Mouse (Mus musculus) forebrain, embryonic 11.5 days (tissue): ENCODE results near the gene Kdm2b. TPM values are rescaled to one million over a fixed set of nuclear protein-coding genes. Genes with fewer than 3 reads are reported as not detected.

Source experiments
- ATAC-seq: fragments of 200-750 bp; cut with Nextera tagmentation; replicated peaks from 2 replicates; pipeline ENCODE4 v1.8.0; 2017; ENCODE audit warnings: moderate TSS enrichment; ENCODE audit not compliant: low FRiP score
- DNase-seq: peaks from one replicate; pipeline ENCODE4 v3.0.0-alpha.2; 2017; ENCODE audit warnings: low spot score
- H3K27ac ChIP-seq: fragments of 300-500 bp; sonication (generic); 2 replicates; pipeline ENCODE4 v1.5.1; 2014; ENCODE audit warnings: low read depth, low read length
- H3K27me3 ChIP-seq: fragments of 300-500 bp; sonication (generic); 2 replicates; pipeline ENCODE4 v1.6.1; 2014; ENCODE audit warnings: mild to moderate bottlenecking, low read length, mixed read lengths; ENCODE audit not compliant: control insufficient read depth, insufficient read depth
- H3K36me3 ChIP-seq: fragments of 300-500 bp; sonication (generic); 2 replicates; pipeline ENCODE4 v1.6.1; 2014; ENCODE audit warnings: mild to moderate bottlenecking, low read length, moderate library complexity, mixed read lengths; ENCODE audit not compliant: control insufficient read depth, insufficient read depth
- H3K4me1 ChIP-seq: fragments of 300-500 bp; sonication (generic); replicated peaks from 2 replicates; pipeline ENCODE4 v1.6.1; 2014; ENCODE audit warnings: low read length, mixed read lengths; ENCODE audit not compliant: control insufficient read depth, insufficient read depth
- H3K4me2 ChIP-seq: fragments of 300-500 bp; sonication (generic); 2 replicates; pipeline ENCODE4 v1.6.1; 2014; ENCODE audit warnings: low read depth, mild to moderate bottlenecking, low read length, moderate library complexity, mixed read lengths; ENCODE audit not compliant: severe bottlenecking
- H3K4me3 ChIP-seq: fragments of 300-500 bp; sonication (generic); 2 replicates; pipeline ENCODE4 v1.5.1; 2014; ENCODE audit warnings: low read depth, low read length
- H3K9ac ChIP-seq: fragments of 300-500 bp; sonication (generic); 2 replicates; pipeline ENCODE4 v1.6.1; 2014; ENCODE audit warnings: low read length
- H3K9me3 ChIP-seq: fragments of 300-500 bp; sonication (generic); 2 replicates; pipeline ENCODE4 v1.6.1; 2016; ENCODE audit warnings: low read length, mixed read lengths; ENCODE audit not compliant: control insufficient read depth
- WGBS: fragments of 180-500 bp; shearing (Covaris S2); extraction: QIAGEN DNeasy Blood & Tissue Kit; methylation state at CpG from one replicate; pipeline ENCODE4 v1.1.7; 2014; 5-methylcytosine and 5-hydroxymethylcytosine counted together
- polyA plus RNA-seq: library from polyadenylated mRNA; unstranded; fragments of >200 nt; fragmentation: Nextera tagmentation; extraction: Ambion mirVana; gene quantifications from 2 replicates; pipeline ENCODE4 v1.2.1, GENCODE M21; 2014

Gene Kdm2b
- polyA plus RNA-seq, 1 experiment from 2014 or later: 92.4 TPM

DNA sequence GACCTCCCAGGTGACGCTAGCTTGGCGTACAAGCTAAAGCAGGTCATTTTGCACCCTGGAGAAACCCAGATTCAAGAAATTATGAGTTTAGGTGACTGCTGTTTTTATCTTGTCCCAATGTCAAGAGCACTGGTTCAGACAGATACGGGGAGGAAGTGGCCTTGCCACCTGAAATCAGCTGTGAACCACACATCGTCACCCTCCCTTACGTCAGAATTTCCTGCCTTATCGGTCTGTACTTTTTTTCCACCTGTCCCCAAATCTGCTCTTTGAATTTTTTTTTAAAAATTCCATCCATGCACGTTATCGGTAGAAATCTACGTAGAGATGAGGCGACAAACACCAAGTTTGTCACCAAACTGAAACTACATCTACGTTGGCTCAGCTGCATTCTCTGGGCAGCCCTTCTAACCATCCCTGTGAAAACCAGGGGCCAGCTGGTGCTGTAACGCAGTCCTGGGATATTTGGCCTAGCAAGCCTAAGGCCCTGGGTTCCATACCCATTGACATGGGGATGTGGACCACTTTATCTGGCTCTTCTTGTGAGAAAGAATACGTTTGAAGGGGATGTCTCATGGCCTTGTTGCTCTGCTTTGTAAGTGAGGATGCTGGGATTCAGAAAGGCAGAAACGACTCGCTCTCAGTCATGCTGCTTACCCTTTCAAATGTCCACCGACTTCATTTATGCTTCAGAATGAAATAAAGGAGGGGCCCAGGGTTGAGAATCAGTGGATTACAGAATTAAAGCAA is 963 bp upstream of the Kdm2b start:
- 7% methylated on average over 16 of the region's 16 CpGs for WGBS
- Histone ChIP-seq H3K9me3 (no peaks in the 10 kb centered on the region), H3K9ac (peak overlapping the region; percentile 71), H3K4me2 (peak overlapping the region; percentile 96), H3K27me3 (no peaks in the 10 kb centered on the region), H3K36me3 (no peaks in the 10 kb centered on the region), H3K27ac (no peak overlapping the region), H3K4me1 (peaks cover 38% of the 10 kb centered on the region), H3K4me3 (peak overlapping the region; percentile 46)
- ATAC-seq: no peak
- no peak for DNase-seq

- Histone ChIP-seq H3K9ac (peak overlapping the region; percentile 71), H3K9me3 (no peaks in the 10 kb centered on the region), H3K4me2 (peak overlapping the region; percentile 96), H3K4me1 (peaks cover 43% of the 10 kb centered on the region), H3K36me3 (no peaks in the 10 kb centered on the region), H3K27me3 (no peaks in the 10 kb centered on the region), H3K4me3 (peak overlapping the region; percentile 46), H3K27ac (peak overlapping the region; percentile 60)
- WGBS: under 1% methylated on average over 36 of the region's 39 CpGs
- DNase-seq (peak; percentile 88), ATAC-seq (peak; percentile 62)
These were observed 560 bp downstream of the Kdm2b start for GRCm38 (mm10) chr5:122989001-122989525.

GRCm38 (mm10) chr5:122988021-122988751 is 1.4 kb downstream of the Kdm2b start:
- DNase-seq: peak; percentile 82
- H3K27me3 ChIP-seq: no peaks in the 10 kb centered on the region
- H3K9ac ChIP-seq: peak overlapping the region; percentile 71
- H3K36me3 ChIP-seq: no peaks in the 10 kb centered on the region
- peak overlapping the region; percentile 46 for H3K4me3 ChIP-seq
- WGBS: under 1% methylated on average over 41 of the region's 41 CpGs
- peak overlapping the region; percentile 96 for H3K4me2 ChIP-seq
- no peak for ATAC-seq
- H3K9me3 ChIP-seq: no peaks in the 10 kb centered on the region
- H3K4me1 ChIP-seq: peaks cover 43% of the 10 kb centered on the region
- H3K27ac ChIP-seq: peak overlapping the region; percentile 48

DNA sequence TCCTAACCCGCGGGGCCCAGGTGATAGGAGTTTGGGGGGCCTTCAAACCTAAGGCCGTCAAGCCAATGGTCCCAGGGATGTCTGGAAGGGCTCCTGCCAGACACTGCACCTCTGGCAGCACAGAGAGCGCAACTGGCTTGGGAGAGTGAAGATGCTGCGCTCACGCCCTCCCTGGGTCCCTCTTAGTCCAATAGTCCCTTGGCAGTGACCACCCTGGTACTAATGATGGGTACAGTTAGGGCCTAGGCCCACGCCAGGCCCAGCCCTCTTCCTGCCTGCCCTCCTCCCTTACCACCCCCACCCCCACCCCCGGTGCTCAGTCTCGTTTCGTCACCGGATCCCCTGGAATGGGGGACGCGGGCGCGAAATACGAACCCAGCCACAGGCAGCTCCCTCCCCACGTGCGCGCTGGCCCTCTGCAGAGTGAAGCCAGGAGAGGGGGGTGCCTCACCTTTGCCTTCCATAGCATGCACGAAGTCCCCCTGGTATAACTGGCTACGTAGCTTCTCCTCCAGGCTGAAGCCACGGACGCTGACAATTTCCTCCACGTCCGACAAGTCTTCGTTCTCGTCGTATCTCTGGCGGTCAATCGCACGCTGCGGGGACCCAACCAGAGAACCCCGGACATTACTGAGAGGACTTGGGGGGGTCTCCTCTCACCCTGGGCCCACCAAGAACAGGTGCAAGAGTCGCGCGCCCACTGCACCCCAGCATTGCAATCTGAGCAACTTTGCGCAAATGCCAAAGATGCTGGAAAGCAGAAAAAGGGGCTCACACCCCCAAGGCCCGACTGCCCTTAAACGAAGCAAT is 2.2 kb downstream of the Kdm2b start:
- WGBS: 1% methylated on average over 39 of the region's 39 CpGs
- peak overlapping the region; percentile 46 for H3K4me3 ChIP-seq

GRCm38 (mm10) chr5:122986091-122986493 is 3.5 kb downstream of the Kdm2b start:
- Histone ChIP-seq H3K27ac (no peak overlapping the region), H3K27me3 (no peaks in the 10 kb centered on the region), H3K4me1 (peaks cover 39% of the 10 kb centered on the region), H3K4me2 (peak overlapping the region; percentile 37), H3K36me3 (no peaks in the 10 kb centered on the region), H3K4me3 (no peak overlapping the region), H3K9me3 (no peaks in the 10 kb centered on the region), H3K9ac (no peak overlapping the region)
- WGBS: 14% methylated on average over 8 of the region's 8 CpGs
- no peak for ATAC-seq
- no peak for DNase-seq

More for the DNA sequence above, 2.2 kb downstream of the Kdm2b start:
- Histone ChIP-seq H3K9me3 (no peaks in the 10 kb centered on the region), H3K27ac (peak overlapping the region; percentile 48; the same call in 1 of the 2 replicates), H3K9ac (peak overlapping the region; percentile 71), H3K4me2 (peak overlapping the region; percentile 96), H3K4me1 (peaks cover 43% of the 10 kb centered on the region), H3K27me3 (no peaks in the 10 kb centered on the region), H3K36me3 (no peaks in the 10 kb centered on the region)
- 0 out of 2 replicates have a peak, but pooled peaks have one; percentile 40 for ATAC-seq
- DNase-seq: peak; percentile 74

DNA sequence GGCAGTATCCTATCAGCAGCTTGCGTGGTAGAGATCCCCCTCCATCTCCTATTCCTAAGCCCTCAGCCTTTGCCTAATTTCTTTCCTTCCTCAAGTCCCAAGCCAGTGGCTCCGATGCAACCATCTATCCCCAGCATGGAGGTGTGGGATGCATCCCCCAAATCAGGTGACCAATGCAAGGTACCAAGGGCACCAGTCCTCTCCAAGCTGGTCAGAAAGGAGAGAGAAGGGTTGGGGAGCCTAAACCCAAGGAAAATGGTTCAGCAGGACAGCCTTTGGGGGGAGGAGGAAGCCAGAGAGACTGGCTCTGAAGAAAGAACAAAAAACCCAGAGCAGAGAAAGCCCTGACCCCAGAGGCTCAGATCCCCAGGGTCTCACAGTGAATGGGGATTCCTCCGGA is 4.3 kb downstream of the Kdm2b start:
- peaks cover 32% of the 10 kb centered on the region for H3K4me1 ChIP-seq
- H3K27me3 ChIP-seq: no peaks in the 10 kb centered on the region
- H3K9me3 ChIP-seq: no peaks in the 10 kb centered on the region
- WGBS: 42% methylated on average over 3 of the region's 3 CpGs
- ATAC-seq: no peak
- H3K9ac ChIP-seq: peak overlapping the region; percentile 39
- no peaks in the 10 kb centered on the region for H3K36me3 ChIP-seq
- H3K4me3 ChIP-seq: no peak overlapping the region
- no peak for DNase-seq
- H3K4me2 ChIP-seq: peak overlapping the region; percentile 37; the same call in 1 of the 2 replicates
- peak overlapping the region; percentile 1; the same call in 1 of the 2 replicates for H3K27ac ChIP-seq

GRCm38 (mm10) chr5:122984483-122984882 is 5.1 kb downstream of the Kdm2b start:
- no peaks in the 10 kb centered on the region for H3K27me3 ChIP-seq
- no peak for DNase-seq
- no peak overlapping the region for H3K4me3 ChIP-seq
- H3K9me3 ChIP-seq: no peaks in the 10 kb centered on the region
- no peak overlapping the region for H3K27ac ChIP-seq
- peaks cover 26% of the 10 kb centered on the region for H3K4me1 ChIP-seq
- no peak for ATAC-seq
- H3K36me3 ChIP-seq: no peaks in the 10 kb centered on the region
- H3K4me2 ChIP-seq: no peak overlapping the region
- WGBS: 84% methylated on average over 5 of the region's 5 CpGs
- no peak overlapping the region; the same call in 1 of the 2 replicates for H3K9ac ChIP-seq

GRCm38 (mm10) chr5:122978970-122979369 is 10.7 kb downstream of the Kdm2b start:
- no peak overlapping the region for H3K27ac ChIP-seq
- 91% methylated on average over 8 of the region's 8 CpGs for WGBS
- H3K9me3 ChIP-seq: no peaks in the 10 kb centered on the region
- DNase-seq: no peak
- H3K36me3 ChIP-seq: no peaks in the 10 kb centered on the region; the same call in 1 of the 2 replicates
- ATAC-seq: no peak
- no peak overlapping the region for H3K4me2 ChIP-seq
- no peak overlapping the region for H3K9ac ChIP-seq
- no peaks in the 10 kb centered on the region for H3K4me1 ChIP-seq
- H3K27me3 ChIP-seq: no peaks in the 10 kb centered on the region
- H3K4me3 ChIP-seq: no peak overlapping the region
